In the genomic region with DNA sequence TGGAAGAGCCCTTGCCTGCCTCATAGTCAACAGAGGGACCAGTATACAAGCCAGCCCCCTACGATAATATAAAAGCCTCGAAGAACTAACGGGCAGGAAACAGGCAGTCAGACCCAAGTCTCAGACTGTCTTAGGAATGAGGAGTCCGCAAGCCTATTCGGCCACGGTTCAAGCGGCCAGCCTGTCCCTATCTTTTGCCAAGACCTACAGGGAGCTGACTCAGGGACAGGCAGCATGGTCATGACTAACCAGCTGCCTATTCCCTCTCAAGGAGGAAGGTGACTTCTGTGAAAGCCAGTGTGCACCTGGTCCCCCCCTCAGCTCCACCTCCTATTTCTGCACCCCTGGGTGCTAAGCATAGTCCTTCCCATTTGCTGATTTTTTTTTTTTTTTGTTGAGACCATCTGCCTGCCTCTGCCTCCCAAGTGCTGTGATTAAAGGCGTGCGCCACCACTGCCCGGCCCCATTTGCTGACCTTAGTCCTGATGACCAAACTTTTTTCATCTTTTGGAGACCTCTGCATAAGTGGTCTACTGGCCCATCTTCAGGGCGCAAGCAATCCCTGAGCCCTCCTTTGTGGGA, we compare ENCODE assay signal across 17 mouse cellular contexts. TPM values are rescaled to one million over a fixed set of nuclear protein-coding genes. Genes with fewer than 3 reads are reported as not detected.
DNase-seq lines count a peak whose midpoint lies in the region; ATAC-seq and TF ChIP-seq lines count a peak whose summit lies in the region.
"Had no signal": no experiment of that assay in that cellular context is flagged by ENCODE, and none has a peak within 500 bp of the region (broad histone marks: within the 10 kb centered on the region; RNA-seq: fewer than 3 reads in every experiment).

No protein-coding gene starts in this region.

- no peaks in the 10 kb centered on the region for H3K27me3 ChIP-seq in CH12.LX (replicated peaks)
- H3K27me3 ChIP-seq: hindbrain, embryonic 15.5 days; limb, embryonic 12.5 days; midbrain, embryonic 12.5 days had no signal

- no peak for TF ChIP-seq POLR2A in CH12.LX (IDR thresholded peaks at IDR 0.05; ENCODE audit: low read depth, low read length)

- H3K4me1 ChIP-seq in CH12.LX (ENCODE audit: control insufficient read depth in 1 of 2, insufficient read depth in 2 of 2), result peaks cover 13 to 33% of the 10 kb centered on the region in 2 experiments
- H3K4me1 ChIP-seq: hindbrain, embryonic 15.5 days; midbrain, embryonic 12.5 days had no signal

- peaks cover 27 to 31% of the 10 kb centered on the region in 2 experiments for H3K36me3 ChIP-seq in CH12.LX (replicated peaks in 1 of 2; ENCODE audit: control insufficient read depth in 1 of 2, insufficient read depth in 1 of 2, low read length in 1 of 2)

- TF ChIP-seq RAD21 in CH12.LX (IDR thresholded peaks at IDR 0.05; ENCODE audit: low read depth, low read length), result no peak

- TF ChIP-seq EP300 in CH12.LX (IDR thresholded peaks at IDR 0.05; ENCODE audit: low read length), result no peak

- no peak overlapping the region for H3K27ac ChIP-seq in CH12.LX (ENCODE audit: insufficient read depth, low read depth)
- H3K27ac ChIP-seq: embryonic facial prominence, embryonic 10.5 days; hindbrain, embryonic 15.5 days; limb, embryonic 12.5 days; midbrain, embryonic 12.5 days had no signal

- no peaks in the 10 kb centered on the region for H3K79me2 ChIP-seq in CH12.LX (replicated peaks; ENCODE audit: control insufficient read depth, extremely low read depth, insufficient read depth, poor library complexity, severe bottlenecking)

- in situ Hi-C loops in CH12.LX (cut with MboI; ENCODE audit: low pct_ligation_motif_present, low pct_unique_long_range_greater_than_20kb, low sequenced_read_pairs), result no loop called here

- no peak for TF ChIP-seq CTCF in CH12.LX (conservative IDR thresholded peaks at IDR 0.05 in 1 of 2, IDR thresholded peaks at IDR 0.05 in 1 of 2; ENCODE audit: low read depth in 2 of 2, low read length in 2 of 2)

- no peak overlapping the region for H3K9ac ChIP-seq in CH12.LX (ENCODE audit: insufficient read depth, low read depth)
- H3K9ac ChIP-seq: hindbrain, embryonic 15.5 days; limb, embryonic 12.5 days; midbrain, embryonic 12.5 days had no signal

- dilution Hi-C loops in CH12.LX (cut with MboI; ENCODE audit: extremely low pct_ligation_motif_present, extremely low pct_unique_long_range_greater_than_20kb, low sequenced_read_pairs), result no loop called here

- H3K9me3 ChIP-seq in CH12.LX (replicated peaks; ENCODE audit: low read length), result peaks cover 22% of the 10 kb centered on the region
- H3K9me3 ChIP-seq: hindbrain, embryonic 15.5 days had no signal

- H3K4me3 ChIP-seq in CH12.LX (replicated peaks in 1 of 3; ENCODE audit: low read depth in 2 of 3, low read length in 2 of 3, poor library complexity in 1 of 3), result no peak overlapping the region
- H3K4me3 ChIP-seq: embryonic facial prominence, embryonic 10.5 days; hindbrain, embryonic 15.5 days; limb, embryonic 12.5 days; midbrain, embryonic 12.5 days had no signal

- no peak for DNase-seq in cerebellum, postnatal 4 days (ENCODE audit: low spot score in 2 of 2)
- DNase-seq in CH12.LX (ENCODE audit: extremely low read depth), result no peak
- DNase-seq in cerebellum, adult 11-12 months, result peak; percentile 90
- DNase-seq in gastrocnemius, adult 8-10 months (ENCODE audit: low spot score in 2 of 2), result peak; percentile 39 to 53
- no peak for DNase-seq in urinary bladder, postnatal 36 days (ENCODE audit: low spot score in 2 of 2)
- no peak for DNase-seq in embryo, embryonic 9.5 days (ENCODE audit: extremely low spot score)
- DNase-seq in layer of hippocampus, adult 9-10 months (ENCODE audit: low spot score), result no peak
- DNase-seq: B cell, adult 2 months; kidney, adult 2 months; kidney, postnatal 4 days; layer of hippocampus, postnatal 36 days; lung, postnatal 4 days had no signal

- peak; percentile 85; the same call in 1 of the 2 replicates for ATAC-seq in cerebellum, adult (ENCODE audit: insufficient number of reproducible peaks, low FRiP score, low TSS enrichment)

- H3K4me2 ChIP-seq in CH12.LX (ENCODE audit: insufficient read depth, low read depth, poor library complexity, severe bottlenecking), result peak overlapping the region; percentile 16; the same call in 1 of the 2 replicates
- H3K4me2 ChIP-seq: hindbrain, embryonic 15.5 days; limb, embryonic 12.5 days; midbrain, embryonic 12.5 days had no signal

TF ChIP-seq in CH12.LX, 34 proteins besides CTCF, POLR2A, EP300 and RAD21:
- TF ChIP-seq ZNF384 (IDR thresholded peaks at IDR 0.05; ENCODE audit: low read depth, low read length) (peak; percentile 73; the same call in 1 of the 2 replicates), GABPA (IDR thresholded peaks at IDR 0.05; ENCODE audit: insufficient replicate concordance, low read depth, low read length) (no peak)

RNA-seq across cellular contexts. Expression of gene Tubg1, which starts 9.3 kb away (rescaled TPM):
- total RNA-seq in CH12.LX (2012; rRNA removed) (108 and 116 TPM in 2 replicates), CH12.LX (2014; rRNA removed) (53.7 and 57.4 TPM in 2 replicates)
- 182 and 190 TPM in 2 replicates for polyA plus RNA-seq in CH12.LX (2012; ENCODE audit: insufficient read length, low read depth)
- 10 to 100 TPM; 23.2 to 27.9 (median 25.9) TPM for total RNA-seq in gastrocnemius, adult 8-10 months (2022)

RNA-seq across cellular contexts. Expression of gene Retreg3, which starts 9.4 kb away (rescaled TPM):
- total RNA-seq in CH12.LX (2012; rRNA removed), result 46.5 and 48.2 TPM in 2 replicates
- total RNA-seq in CH12.LX (2014; rRNA removed), result 50.3 and 55.9 TPM in 2 replicates
- polyA plus RNA-seq in CH12.LX (2012; ENCODE audit: insufficient read length, low read depth), result 53.6 and 54.3 TPM in 2 replicates
- total RNA-seq in gastrocnemius, adult 8-10 months (2022), result 10 to 100 TPM; 28.8 to 30.4 (median 30.1) TPM

RNA-seq across cellular contexts. Expression of gene Tubg2, which starts 26.6 kb away (rescaled TPM):
- total RNA-seq in CH12.LX (2012; rRNA removed) (3.1 and 4.7 TPM in 2 replicates), CH12.LX (2014; rRNA removed) (1.2 and 2.1 TPM in 2 replicates)
- 8.7 and 10.5 TPM in 2 replicates for polyA plus RNA-seq in CH12.LX (2012; ENCODE audit: insufficient read length, low read depth)
- 1 to 10 TPM; 2.9 to 3.6 (median 3.2) TPM for total RNA-seq in gastrocnemius, adult 8-10 months (2022)

RNA-seq across cellular contexts. Expression of gene Psmc3ip, which starts 33.9 kb away (rescaled TPM):
- total RNA-seq in CH12.LX (2012; rRNA removed) (63.7 and 106 TPM in 2 replicates), CH12.LX (2014; rRNA removed) (85.9 and 106 TPM in 2 replicates)
- polyA plus RNA-seq in CH12.LX (2012; ENCODE audit: insufficient read length, low read depth), result 89.9 and 114 TPM in 2 replicates
- 1 to 10 TPM; 1.3 to 1.5 (median 1.4) TPM for total RNA-seq in gastrocnemius, adult 8-10 months (2022)

RNA-seq across cellular contexts. Expression of gene Cntnap1, which starts 41.2 kb away (rescaled TPM):
- 15.6 and 16.7 TPM in 2 replicates for total RNA-seq in CH12.LX (2012; rRNA removed)
- 3.6 and 4.4 TPM in 2 replicates for total RNA-seq in CH12.LX (2014; rRNA removed)
- polyA plus RNA-seq in CH12.LX (2012; ENCODE audit: insufficient read length, low read depth), result 17.9 and 19.5 TPM in 2 replicates
- 1 to 10 TPM in 1 of 4 experiments, under 1 TPM in 3; 0.67 to 1.3 (median 0.81) TPM for total RNA-seq in gastrocnemius, adult 8-10 months (2022)

Comparison
In these comparisons a context has a peak if more than half of its experiments do, and no peak if none do; other contexts are left out.
1. DNase-seq: peak in cerebellum, adult 11-12 months (single experiment) and gastrocnemius, adult 8-10 months (2 of 2); none in cerebellum, postnatal 4 days (0 of 2), CH12.LX (single experiment), urinary bladder, postnatal 36 days (0 of 2), embryo, embryonic 9.5 days (single experiment) and layer of hippocampus, adult 9-10 months (single experiment).